Mouse (Mus musculus) testis, adult 2 months (tissue): ENCODE data around the gene Shkbp1.
A peak's percentile ranks its signal among the peaks of the same experiment; 100 is the strongest.

Experiments used
- CTCF ChIP-seq: fragments of 200-500 bp; IDR thresholded peaks from 2 replicates; pipeline ENCODE4 v1.5.1; 2012; ENCODE audit warnings: low read depth, mild to moderate bottlenecking, inconsistent platforms, low read length, moderate library complexity; ENCODE audit not compliant: control insufficient read depth, insufficient read depth, insufficient replicate concordance
- POLR2A ChIP-seq: fragments of 200-500 bp; IDR thresholded peaks from 2 replicates; pipeline ENCODE4 v1.6.1; 2012; ENCODE audit warnings: low read depth, mild to moderate bottlenecking, inconsistent platforms, low read length, moderate library complexity; ENCODE audit not compliant: control insufficient read depth

GRCm38 (mm10) chr7:27397048-27397949 lies 41.5 kb upstream of the Shkbp1 start:
- TF ChIP-seq POLR2A (no peak; the same call in 1 of the 2 replicates), CTCF (peak; percentile 94)
